Mouse (Mus musculus) Patski (cell line): ENCODE measurements around the gene Slc30a6. TPM values are rescaled to one million over a fixed set of nuclear protein-coding genes. Genes with fewer than 3 reads are reported as not detected.

Source experiments
- ATAC-seq: fragments of 100-300 bp; one replicate; pipeline ENCODE4 v1.8.0; 2021
- CTCF ChIA-PET: fragments of 350-600 bp; sonication (Branson Sonifier 250); formaldehyde crosslinking; loops from one replicate; lab custom pipeline; 2022; ENCODE audit warnings: inconsistent platforms; lab: Charles Lee
- POLR2A ChIA-PET: fragments of 350-600 bp; sonication (Branson Sonifier 250); formaldehyde crosslinking; loops from one replicate; lab custom pipeline; 2022; ENCODE audit warnings: antibody characterized with exemption, inconsistent platforms; lab: Charles Lee
- DNase-seq: peaks from one replicate; pipeline ENCODE4 v3.0.0-alpha.2; 2011; ENCODE audit warnings: low read depth, low spot score
- H3K27me3 ChIP-seq: fragments of 371-371 bp; one replicate; pipeline ENCODE4 v1.5.1; 2021
- CTCF ChIP-seq: fragments of 100-300 bp; IDR thresholded peaks from one replicate; pipeline ENCODE4 v1.5.1; 2021
- in situ Hi-C: fragments of 300-500 bp; cut with MboI; formaldehyde crosslinking; loops from 3 replicates; pipeline ENCODE4 v1.11.1; 2018; ENCODE audit warnings: low pct_unique_long_range_greater_than_20kb, mixed read lengths
- polyA plus RNA-seq: library from polyadenylated mRNA; unstranded; gene quantifications from one replicate; pipeline ENCODE4 v1.2.3, GENCODE M21; 2021

The Slc30a6 gene
- polyA plus RNA-seq, 1 experiment from 2014 or later, result 24.6 TPM

DNA sequence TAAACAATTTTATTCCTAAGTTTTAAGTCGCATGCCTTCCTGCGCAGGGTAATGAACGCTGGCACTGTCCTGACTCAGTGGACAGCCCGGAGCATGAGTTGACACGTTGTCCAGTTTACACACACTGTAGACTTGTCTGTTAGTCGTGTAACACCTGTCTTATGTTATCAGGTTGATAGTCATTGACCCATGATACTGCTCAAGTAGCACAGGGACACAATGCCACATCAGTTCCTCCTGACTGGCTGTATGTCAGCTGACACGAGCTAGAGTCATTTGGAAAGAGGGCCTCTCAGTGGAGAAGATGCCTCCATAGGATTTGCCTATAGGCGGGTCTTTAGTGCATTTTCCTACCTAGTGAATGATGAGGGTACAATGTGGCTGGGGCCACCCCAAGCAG, 11.1 kb downstream of the Slc30a6 start:
- CTCF ChIA-PET, result interaction anchor here (1.2 kb wide), 1 partner anchor 10 kb away, joined by 3 read pairs; no protein-coding TSS in a partner anchor
- ATAC-seq (no peak), DNase-seq (no peak)
- POLR2A ChIA-PET, result no interaction called here
- no peak for TF ChIP-seq CTCF
- in situ Hi-C loops, result no loop called here
- H3K27me3 ChIP-seq, result no peaks in the 10 kb centered on the region

DNA sequence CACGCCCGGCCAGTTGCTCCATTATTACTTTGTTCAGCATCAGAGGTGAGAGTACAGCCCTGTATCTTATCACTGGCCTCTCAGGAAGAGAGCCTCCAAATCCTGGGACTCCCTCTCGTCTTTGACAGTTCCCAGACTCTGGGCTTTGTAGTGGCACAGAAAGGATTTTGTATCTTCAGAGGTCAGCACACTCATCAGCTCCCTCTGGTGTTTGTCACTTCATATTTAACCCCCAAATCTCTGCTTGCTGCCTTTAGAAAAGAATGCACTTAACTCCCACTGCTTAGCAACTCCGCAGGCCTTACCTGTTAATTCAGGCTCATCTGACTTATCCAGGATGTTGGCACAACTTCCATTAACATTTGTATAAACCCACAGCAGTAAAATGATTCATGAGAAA, 14.3 kb downstream of the Slc30a6 start:
- in situ Hi-C loops, result no loop called here
- DNase-seq, result no peak
- no peak for TF ChIP-seq CTCF
- ChIA-PET POLR2A (interaction anchor here (0.6 kb wide), 1 partner anchor 17 kb away, joined by 4 read pairs; no protein-coding TSS in a partner anchor), CTCF (interaction anchor here (0.9 kb wide), 1 partner anchor 11 kb away, joined by 3 read pairs; no protein-coding TSS in a partner anchor)
- ATAC-seq, result no peak
- no peaks in the 10 kb centered on the region for H3K27me3 ChIP-seq

DNA sequence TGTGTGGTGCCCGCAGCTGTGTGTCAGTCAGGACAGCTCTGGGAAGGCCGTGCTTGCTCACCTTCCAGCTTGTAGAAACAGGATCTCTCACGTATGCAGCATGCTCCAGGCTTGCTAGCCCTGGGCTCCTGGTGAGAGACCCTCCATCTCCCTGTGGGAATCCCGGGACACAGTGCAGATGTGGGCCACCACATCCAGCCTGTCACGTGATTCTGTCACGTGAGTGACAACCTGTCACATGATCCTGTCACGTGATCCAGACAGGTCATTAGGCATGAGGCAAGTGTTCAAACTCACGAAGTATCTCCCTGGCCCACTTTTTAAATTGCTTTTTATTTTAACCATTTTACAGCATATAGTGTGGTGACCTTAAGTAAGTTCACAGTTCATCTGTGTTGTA, 17.9 kb downstream of the Slc30a6 start:
- ChIA-PET CTCF (no interaction called here), POLR2A (no interaction called here)
- no peak for ATAC-seq
- no peak for DNase-seq
- in situ Hi-C loops, result no loop called here
- no peak for TF ChIP-seq CTCF
- no peaks in the 10 kb centered on the region for H3K27me3 ChIP-seq

DNA sequence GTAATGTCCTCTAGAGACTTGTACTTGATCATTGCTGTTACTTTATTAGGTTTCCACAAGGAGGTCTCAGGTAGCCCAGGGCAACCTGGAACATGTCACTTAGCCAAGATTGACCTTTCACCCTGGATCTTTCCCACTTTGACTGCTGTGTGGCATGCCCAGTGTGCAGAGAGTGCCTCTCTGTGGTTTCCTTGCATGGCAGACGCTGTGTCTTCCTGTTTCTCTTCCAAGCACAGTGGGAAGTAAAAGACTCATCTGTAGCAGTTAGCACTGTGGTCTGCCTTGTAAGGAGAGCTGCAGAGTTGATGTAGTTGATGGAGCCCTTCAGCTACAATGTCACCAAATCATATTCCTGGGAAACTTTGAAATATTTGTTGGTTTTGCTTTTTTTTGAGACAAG, 19.3 kb downstream of the Slc30a6 start:
- no peak for TF ChIP-seq CTCF
- in situ Hi-C loops, result no loop called here
- H3K27me3 ChIP-seq, result no peaks in the 10 kb centered on the region
- ATAC-seq (no peak), DNase-seq (no peak)
- ChIA-PET CTCF (no interaction called here), POLR2A (interaction anchor here (0.7 kb wide), 1 partner anchor 806 kb away, joined by 4 read pairs; no protein-coding TSS in a partner anchor)

DNA sequence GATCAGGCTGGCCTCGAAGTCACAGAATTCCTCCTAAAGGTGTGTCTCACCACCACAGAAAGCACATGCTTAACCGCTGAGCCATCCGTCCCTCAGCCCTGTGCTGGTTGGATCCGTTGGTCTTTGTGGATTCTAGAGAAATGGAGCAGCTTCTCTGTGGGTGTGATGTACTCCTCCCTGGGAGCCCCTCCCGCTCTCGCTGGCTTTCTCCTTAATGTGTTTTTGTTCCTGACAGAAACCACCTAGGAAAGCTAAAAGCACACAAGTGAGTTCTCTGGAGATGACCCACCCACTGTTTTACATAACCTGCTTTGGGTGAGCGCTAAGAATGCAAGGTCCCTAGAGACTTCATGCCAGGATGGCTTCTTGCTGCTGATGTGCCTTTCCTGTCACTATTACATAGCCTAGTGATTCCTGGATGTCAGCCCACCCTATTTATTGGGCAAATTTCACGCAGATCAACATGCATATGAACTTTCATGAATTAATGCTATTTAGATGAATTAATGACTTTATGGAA, 21.5 kb downstream of the Slc30a6 start:
- CTCF ChIA-PET, result no interaction called here
- POLR2A ChIA-PET, result interaction anchor here (0.6 kb wide), 1 partner anchor 37 kb away, joined by 3 read pairs; no protein-coding TSS in a partner anchor
- in situ Hi-C loops, result no loop called here
- no peaks in the 10 kb centered on the region for H3K27me3 ChIP-seq
- TF ChIP-seq CTCF, result no peak
- ATAC-seq, result no peak
- no peak for DNase-seq

DNA sequence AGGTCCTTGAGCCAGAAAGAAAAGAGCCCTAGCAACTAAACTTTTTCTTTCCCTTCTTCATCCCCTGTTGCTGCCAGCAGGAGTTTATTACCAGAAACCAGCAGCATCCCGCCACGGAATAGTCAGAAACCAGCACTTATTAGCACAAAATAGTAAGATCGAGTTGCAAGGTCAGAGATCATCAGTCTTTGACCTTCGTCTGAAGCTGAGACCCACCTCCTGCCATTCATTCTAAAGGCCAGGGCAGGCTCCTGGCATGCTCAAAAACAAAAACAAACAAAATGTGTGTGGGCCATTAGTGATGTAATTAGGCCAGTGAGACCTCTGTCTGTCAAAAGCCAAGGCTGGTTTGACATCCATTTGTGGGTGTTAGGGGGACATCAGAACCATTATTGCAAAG, 22.8 kb downstream of the Slc30a6 start:
- CTCF ChIA-PET, result no interaction called here
- ATAC-seq (no peak), DNase-seq (no peak)
- H3K27me3 ChIP-seq, result no peaks in the 10 kb centered on the region
- TF ChIP-seq CTCF, result no peak
- in situ Hi-C loops, result no loop called here
- POLR2A ChIA-PET, result no interaction called here

DNA sequence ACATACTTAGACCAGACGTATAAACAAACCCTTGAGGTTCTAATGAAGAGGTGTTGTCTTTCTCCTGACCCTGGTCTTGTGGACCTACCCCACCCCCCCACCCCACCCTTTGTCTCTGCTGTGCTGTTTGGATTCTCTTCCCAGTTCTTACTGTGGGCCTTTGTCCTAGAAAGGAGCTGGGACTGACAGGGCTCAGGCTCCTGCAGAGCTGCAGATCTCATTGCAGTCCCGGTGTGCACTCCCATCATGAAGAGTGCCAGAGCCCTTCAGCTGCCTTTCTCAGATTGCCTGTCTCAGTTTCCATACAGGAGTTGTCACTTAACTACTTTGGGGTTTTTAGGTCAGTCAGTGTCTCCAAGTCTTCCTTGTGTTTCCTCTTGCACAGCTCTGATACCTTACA, 25.2 kb downstream of the Slc30a6 start:
- no peak for ATAC-seq
- no peak for TF ChIP-seq CTCF
- CTCF ChIA-PET, result interaction anchor here (0.9 kb wide), 1 partner anchor 11 kb away, joined by 3 read pairs; no protein-coding TSS in a partner anchor
- no peak for DNase-seq
- POLR2A ChIA-PET, result no interaction called here
- in situ Hi-C loops, result no loop called here
- no peaks in the 10 kb centered on the region for H3K27me3 ChIP-seq

DNA sequence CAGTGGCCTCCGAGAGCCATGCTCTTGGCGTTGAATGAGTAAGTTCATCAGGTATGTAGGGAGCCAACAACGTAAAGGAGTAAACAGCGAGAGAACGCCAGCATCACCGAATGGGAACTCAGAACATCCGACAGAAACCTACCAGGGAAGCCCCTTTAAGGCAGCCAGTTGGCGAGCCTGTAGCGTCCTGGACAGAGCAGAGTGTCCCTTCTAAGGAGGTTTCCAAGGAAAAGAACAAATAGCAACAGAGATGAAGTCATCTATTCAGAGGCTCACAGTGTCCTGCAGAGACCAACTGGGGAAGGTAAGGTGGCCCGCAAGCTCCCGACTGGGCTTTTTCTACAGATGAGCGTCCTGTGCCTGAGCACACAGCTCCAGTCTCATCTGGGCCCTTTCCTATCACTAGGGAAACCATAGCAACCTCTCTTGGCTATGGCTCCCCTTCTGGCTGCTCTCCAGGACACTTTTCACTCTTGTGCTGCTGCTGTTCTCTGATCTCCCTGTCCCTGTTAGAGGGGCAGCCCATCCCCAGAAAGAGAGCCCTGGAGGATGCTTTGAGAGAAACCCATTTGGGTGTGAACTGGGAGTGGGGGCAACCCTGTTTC, 29.1 kb downstream of the Slc30a6 start:
- in situ Hi-C loops, result no loop called here
- ATAC-seq, result no peak
- no peak for TF ChIP-seq CTCF
- DNase-seq, result no peak
- POLR2A ChIA-PET, result no interaction called here
- no peaks in the 10 kb centered on the region for H3K27me3 ChIP-seq
- CTCF ChIA-PET, result no interaction called here

DNA sequence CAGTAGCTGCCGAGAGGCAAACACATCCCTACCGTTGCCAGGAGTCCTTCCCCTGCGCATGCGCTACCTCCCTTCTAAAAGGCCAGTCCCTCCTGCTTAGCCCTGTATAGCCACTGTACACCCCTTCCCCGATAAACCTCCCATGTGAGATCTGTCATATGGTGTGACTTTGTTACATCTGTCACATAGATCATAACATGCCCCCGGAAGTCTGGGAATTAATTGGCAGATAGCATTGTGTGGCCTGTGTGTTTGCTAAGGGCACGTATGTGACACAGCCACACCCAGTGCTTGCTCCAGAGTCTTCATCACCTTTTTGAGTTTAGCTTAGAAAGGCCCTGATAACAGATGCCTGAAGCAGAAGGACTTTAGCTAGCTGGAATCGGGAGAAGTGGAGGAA, 34.7 kb downstream of the Slc30a6 start:
- in situ Hi-C loops, result no loop called here
- ATAC-seq, result no peak
- no peak for TF ChIP-seq CTCF

DNA sequence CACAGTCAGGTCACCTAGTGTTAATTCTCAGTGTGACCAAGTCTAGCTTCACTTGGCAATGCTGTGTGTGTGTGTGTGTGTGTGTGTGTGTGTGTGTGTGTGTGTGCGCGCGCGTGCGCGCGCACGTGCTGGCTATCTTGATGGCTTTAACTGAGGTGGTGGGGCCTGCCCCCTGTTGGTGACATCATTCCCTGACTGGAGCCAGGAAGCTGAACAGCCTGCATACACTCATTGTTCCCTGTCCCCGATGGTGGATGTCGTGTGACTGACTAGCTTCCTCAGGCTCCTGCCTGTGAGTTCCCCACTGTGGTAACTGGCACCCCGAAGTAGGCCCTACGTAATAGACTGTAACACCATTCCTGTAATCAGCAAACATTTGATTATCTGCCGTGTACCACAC, 36.1 kb downstream of the Slc30a6 start:
- peak; percentile 22 for TF ChIP-seq CTCF
- ATAC-seq (no peak), DNase-seq (no peak)
- in situ Hi-C loops, result no loop called here
- POLR2A ChIA-PET, result interaction anchor here (0.6 to 1.2 kb wide), 2 partner anchors 23 to 95 kb away, joined by 3 read pairs; no protein-coding TSS in a partner anchor
- CTCF ChIA-PET, result interaction anchor here (0.6 kb wide), 1 partner anchor 32 kb away, joined by 3 read pairs; no protein-coding TSS in a partner anchor
- no peaks in the 10 kb centered on the region for H3K27me3 ChIP-seq

More for the DNA sequence above, 34.7 kb downstream of the Slc30a6 start:
- ChIA-PET CTCF (no interaction called here), POLR2A (no interaction called here)
- no peaks in the 10 kb centered on the region for H3K27me3 ChIP-seq
- no peak for DNase-seq

DNA sequence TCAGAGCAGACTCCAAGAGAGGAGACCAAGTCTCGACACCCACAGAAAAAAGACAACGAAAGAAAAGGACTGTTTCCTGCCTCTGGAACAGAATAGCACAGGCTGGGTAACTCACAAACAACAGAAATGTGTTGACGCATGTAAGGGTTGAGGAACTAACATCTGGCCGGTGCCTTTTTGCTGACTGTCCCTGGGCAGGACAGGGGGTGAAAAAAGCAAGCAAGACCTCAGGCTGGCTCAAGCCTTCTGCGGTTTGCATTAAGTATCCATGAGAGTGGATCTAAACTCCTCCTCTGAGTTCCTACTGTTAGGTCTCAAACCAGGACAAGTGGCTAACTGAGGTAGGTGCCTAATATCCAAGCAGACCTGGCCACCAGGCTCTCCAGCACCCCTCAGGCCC, 37.2 kb downstream of the Slc30a6 start:
- in situ Hi-C loops, result no loop called here
- ChIA-PET CTCF (no interaction called here), POLR2A (no interaction called here)
- DNase-seq (no peak), ATAC-seq (no peak)
- no peaks in the 10 kb centered on the region for H3K27me3 ChIP-seq
- no peak for TF ChIP-seq CTCF
